Mouse (Mus musculus) telencephalon, adult 2 months (tissue): ENCODE measurements around the gene Btc.

Source experiments
- DNase-seq: peaks from one replicate; pipeline ENCODE4 v3.0.0-alpha.2; 2011; ENCODE audit warnings: low read depth, low spot score

The Btc gene

DNA sequence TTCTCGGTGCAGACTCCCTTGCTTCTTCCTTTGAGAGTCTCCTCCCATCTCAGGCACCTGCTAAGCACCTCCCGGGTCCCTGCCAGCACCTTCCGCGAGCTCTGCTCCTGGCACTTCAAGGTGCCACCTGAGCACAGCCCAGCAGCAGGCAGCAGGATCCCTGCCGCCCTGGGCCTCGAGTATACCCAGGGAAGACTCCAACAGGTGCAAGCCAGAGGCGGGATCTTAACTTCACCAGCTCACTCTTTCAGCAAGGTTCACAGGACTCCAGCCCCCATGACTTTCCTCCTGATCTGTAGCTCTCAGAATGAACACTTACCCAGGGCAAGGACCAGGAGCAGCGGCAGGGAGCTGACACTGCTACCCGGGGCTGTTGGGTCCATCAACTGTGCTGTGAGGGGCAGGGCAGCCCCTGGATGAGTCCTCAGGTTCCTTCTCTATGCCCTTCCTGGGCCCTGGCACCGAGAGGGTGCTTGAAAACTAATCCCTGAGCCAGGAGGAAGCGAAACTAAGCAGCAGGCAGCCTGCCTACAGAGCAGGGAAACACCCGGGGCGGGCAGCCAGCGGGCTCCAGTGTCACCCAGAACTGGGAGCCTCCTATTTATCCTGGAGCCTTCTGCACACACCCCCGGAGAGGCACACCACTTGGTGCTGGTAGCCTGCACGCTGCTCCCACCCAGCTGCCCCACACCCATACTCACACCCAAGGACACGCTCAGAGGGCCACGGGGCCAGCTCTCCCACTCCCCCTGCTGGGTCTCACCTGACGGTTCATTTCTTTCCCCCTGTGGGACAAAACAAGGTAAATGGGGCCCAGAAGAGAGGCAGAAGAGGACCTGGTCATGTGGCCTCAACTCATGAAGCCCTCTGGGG lies at the start of gene Btc:
Gene Btc (minus strand): TSS at position 656 of the 873 bp plus-strand sequence.
- no peak for DNase-seq

DNA sequence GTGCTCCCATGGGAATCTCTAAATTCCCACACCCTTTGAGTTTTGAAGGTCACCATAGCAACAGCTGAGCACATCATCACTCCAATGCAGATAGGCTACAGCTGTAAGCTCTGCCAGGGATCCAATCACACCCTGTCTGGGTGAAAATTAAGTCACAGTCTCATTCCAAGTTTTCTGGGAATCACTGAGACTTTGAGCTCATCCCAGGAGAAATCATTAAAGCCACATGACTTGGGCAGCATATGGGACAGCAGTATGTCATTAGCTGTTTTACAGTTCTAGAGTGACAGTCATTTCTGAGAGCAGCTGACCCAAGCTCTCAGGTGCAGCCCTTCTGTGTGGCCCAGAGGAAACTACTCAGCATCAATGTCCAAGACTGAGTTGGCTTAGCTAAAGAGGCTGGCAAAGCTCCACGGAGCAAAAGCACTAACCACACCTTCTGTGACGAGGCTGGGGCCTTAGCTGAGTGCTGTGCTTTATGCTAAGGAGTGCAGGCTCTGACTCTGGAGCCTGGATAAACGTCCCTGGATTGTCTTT lies 42.3 kb upstream of the Btc start:
- peak; percentile 57 for DNase-seq

DNA sequence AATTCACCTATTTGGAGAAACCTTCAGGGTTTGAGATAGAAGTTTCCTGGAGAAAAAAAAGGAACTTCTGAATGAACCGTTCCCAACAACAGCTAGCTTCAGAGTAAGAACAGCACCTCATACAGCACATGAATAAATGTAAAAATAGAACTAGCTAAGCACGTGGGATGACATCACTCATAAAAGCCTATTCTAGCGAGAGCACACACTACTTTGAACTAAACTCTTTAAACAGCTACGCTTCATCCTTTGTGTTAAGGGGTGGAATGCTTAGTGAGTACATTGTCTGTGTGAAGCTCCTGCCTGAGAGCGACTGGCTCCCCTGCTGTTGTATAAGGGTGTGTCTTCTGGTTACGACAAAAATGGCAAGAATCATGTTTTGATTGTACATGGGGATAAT lies 33.8 kb upstream of the Btc start:
- DNase-seq, result no peak

DNA sequence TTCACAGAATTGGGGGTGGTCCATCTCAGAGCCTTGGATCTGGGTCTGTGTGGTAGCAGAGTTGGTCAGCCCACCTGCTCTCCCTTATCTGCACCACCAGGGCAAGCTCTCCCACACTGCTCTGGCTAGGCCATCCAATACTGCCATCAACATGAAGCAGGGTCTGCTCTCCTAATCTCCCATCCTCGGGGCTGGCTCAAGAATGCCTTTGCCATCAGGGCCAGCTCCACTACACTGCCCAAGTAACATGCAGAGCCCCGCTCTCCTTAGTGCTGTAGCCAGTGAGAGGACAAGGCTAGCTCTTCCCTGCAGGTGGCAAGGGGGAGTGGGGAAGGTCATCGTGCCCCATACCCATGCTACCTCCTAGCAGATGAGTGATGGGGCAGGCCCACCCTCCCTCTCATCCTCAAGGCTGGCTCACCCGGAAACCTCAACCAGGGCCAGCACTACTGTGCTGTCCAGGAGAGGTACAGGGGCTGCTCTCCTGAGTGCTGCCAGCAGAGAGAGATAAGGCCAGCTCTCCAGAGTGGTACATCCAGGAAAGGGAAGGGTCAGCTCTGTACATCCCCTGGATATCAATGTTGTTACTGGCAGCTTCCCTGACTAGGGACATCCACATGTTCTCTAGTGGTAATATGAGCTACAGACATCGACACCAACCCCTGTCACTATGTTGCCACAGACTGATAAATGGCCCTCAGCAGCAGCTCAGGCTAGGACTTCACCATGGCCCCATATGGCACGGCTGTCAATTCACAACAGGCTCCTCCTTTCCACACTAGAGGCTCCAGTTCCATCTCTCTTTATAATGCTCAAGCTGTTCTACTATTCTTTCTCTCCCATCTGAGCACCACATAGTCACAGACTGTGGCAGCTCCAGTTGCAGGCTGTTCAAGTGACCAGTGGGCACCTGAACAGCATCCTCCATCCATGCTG lies 32.2 kb upstream of the Btc start:
- DNase-seq, result no peak

DNA sequence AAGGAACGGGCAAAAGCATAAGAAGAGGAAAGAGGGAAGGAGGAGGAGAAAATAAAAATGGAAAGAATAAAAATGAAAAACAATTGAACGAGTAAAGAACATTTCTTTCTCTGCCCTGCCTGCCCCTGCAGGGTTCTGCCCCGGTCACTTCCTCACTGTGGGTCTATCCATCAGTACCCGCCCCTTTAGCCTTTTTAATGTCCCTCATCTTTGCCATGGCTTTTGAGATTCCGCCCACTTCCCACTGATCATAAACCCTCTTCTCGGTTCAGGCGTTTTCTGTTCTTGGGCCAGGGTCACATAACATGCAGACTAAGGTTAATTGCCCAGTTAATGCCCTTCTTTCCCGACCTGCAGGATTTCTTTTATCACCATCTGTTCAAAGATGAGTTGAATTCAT lies 25.8 kb upstream of the Btc start:
- no peak for DNase-seq

- DNase-seq, result peak; percentile 63
Observed at GRCm38 (mm10) chr5:91413814-91414213, 11.0 kb upstream of the Btc start.

GRCm38 (mm10) chr5:91404263-91404662 lies 1.5 kb upstream of the Btc start:
- DNase-seq, result no peak

DNA sequence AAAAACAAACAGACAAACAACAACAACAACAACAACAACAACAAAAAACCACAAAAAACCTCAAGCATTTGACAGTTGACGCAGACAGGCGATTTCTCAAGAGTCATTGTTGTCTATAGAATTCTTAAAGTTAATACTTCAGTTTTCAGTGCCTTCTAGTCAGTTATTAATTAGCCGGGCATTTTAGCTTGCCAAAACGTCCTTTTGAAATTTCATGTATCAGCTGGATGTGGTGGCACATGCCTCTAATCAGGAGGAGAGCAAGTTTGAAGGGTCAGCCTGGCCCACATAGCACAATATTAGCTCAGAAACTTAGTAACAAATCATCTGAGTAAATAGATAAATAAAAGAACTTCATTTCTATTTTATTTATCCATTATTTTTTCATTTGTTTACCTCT lies 487 bp upstream of the Btc start:
- no peak for DNase-seq

GRCm38 (mm10) chr5:91400493-91401096 lies 2.2 kb downstream of the Btc start:
- DNase-seq, result no peak

DNA sequence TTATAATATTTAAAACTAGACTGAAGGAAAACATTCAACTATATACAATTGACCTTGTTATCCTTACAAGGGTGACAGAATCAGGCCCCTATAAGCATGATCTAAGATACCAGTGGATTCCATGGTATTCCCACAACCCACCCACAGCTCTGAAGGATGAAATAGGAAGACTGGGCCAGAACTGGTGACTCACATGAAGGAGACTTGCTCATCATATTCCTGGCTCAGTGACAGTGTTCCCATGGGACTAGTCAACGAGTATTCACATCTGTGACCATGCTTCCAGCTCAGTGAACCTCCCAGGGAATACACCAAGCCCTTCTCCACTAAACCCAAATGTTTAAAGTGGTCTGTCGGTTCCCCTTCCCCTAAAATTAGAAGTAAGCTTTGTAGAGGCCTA lies 27.3 kb downstream of the Btc start:
- DNase-seq, result no peak

GRCm38 (mm10) chr5:91368061-91368565 lies 34.7 kb downstream of the Btc start:
- no peak for DNase-seq

DNA sequence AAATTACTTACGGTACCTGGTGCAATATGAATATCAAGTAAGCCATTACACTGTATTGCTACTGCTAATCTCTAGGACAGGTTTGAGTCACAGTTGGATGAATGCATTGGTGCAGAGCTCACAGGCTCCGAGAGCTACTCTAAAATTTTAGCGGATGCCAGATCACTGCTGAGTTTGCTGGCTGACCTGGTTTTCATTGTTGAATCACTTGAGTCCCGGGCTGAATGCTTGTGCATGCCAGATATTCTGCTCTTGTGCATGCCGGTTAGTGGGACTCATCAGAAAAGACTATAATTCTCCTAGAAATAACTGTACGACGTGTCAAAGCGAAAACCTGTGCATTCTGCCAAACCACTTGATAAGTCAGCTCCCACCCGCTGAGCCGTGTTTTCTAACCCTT lies 35.9 kb downstream of the Btc start:
- DNase-seq, result no peak

DNA sequence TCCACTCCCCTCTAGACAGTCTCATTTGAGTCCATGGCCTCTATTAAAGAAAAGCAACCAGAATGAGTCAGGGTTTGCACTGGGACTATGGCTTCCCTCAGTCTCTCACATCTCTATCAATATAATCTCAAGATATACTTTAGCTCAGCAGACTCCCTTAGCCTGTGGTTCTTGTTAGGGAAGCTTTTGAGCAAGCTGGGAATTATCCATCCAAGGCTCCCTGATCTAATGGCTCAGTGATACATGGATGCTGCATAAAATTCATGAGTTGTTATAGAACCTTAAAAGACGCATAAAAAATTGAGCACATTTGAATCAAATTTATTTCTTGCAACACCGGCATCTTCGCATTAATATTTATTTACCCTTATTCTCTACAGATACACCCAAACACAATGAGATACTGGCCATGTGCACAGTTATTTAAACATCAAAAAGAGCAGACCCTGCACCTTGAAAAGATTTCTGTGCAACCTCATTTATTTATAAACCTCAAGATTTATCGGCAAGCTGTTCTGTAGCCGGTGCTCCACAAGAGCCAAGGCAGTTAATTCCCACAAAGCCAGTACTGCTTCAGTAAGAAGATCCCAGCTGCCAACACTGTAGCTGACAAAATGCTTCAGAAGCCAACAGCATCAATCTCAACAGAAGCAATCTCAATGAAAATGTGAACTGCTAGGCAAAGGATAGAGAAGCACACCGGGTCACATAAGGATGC lies 39.4 kb downstream of the Btc start:
- peak; percentile 49 for DNase-seq

- DNase-seq, result no peak
Observed at GRCm38 (mm10) chr5:91352645-91353044, 50.1 kb downstream of the Btc start.

DNA sequence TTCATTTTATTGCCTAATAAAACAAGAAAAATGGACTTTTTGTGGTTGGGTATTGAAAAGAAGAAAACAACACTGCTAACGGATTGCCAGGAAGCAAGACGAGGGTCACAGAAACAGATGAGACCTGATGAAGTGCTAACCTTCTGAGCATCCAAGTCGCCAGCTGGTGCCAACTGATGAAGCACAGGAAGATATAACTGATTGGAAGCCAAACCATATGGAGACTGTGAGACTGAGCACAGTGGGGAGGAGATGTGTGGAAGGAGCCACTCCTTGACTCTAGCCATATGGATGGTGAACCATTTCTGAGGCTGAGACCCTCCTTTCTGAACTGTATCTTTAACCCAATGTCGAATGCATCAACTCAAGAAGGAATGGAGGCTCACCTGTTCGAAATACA lies 57.1 kb downstream of the Btc start:
- no peak for DNase-seq

- no peak for DNase-seq
Observed at GRCm38 (mm10) chr5:91345064-91345463, 57.7 kb downstream of the Btc start.

GRCm38 (mm10) chr5:91341981-91342760 lies 60.6 kb downstream of the Btc start:
- DNase-seq, result no peak

DNA sequence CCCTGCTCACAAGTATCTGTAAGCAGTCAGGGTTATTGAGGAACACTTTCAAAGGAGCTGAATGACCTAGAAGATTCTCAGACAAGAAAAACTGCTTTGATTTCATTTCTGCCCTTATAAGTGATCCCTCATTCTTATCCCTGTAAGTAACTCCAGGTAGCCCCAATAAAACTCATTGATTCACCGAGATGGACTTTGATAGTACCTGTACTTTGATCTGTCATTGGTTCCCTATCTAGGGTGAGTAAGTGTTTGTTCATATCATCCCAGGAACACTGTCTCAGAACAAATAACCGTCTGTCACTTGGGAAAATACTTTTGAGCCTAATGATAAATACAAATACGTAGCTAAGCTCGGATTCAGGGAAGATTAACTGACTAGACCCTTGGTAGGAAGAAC lies 68.6 kb downstream of the Btc start:
- DNase-seq, result no peak

GRCm38 (mm10) chr5:91332079-91332865 lies 70.5 kb downstream of the Btc start:
- DNase-seq, result no peak
